8 mouse cellular contexts compared by ENCODE assay signal in the genomic region with DNA sequence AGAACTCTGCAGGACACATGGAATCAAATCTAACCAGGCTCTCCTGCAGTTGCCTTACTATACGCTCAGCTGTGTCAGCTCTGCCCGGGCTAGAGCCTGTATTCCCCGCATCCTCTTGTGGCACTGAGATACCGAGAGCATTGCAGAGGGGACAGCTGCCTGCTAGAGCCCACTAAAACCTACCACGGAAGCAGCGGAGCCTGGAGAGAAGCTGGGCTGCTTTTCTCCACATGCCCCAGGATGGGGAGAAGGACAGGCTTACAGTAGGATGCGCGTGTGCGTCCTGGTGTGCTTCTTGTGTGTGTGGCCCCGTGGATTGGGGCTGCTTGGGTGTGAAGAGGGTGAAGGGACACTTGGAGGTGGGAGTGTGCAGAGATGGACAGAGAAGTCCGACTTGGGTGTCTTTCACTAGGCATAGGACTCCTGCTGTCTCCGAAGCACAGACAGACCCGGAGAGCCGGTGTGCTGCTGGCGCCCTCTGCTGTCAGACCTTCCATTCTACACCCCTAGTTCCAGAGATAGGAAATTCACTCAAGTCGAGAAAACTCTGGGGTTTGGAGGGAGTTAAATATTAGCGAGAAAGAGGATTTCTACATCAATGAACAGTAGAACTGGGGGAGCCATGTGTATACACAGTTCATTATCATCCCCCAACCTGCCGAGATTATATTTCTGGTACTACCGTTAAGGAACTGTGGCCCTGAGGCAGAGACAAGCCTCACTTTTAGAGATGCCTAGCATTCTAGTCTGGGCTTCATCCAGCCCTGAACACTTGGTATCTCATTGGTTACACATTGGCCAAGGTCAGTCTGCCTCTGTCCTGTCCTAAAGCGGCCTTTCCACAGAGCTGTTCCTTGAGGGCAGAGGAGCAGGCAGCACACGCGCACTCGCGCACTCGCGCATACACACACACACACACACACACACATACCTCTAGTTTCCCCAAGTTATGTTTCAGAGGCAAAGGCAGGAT. TPM values are rescaled to one million over a fixed set of nuclear protein-coding genes. Genes with fewer than 3 reads are reported as not detected.
DNase-seq lines count a peak whose midpoint lies in the region; ATAC-seq lines count a peak whose summit lies in the region.

No protein-coding gene starts in this region.

- intact Hi-C loops in left cerebral cortex, postnatal 25 days (cut with DNase I) = loop anchor here (5.0 to 10.0 kb wide), 5 partner anchors 63 to 276 kb away; a partner anchor contains a TSS

- no peaks in the 10 kb centered on the region for H3K27me3 ChIP-seq in intestine, embryonic 15.5 days (replicated peaks)
- H3K27me3 ChIP-seq in midbrain, embryonic 10.5 days (ENCODE audit: low read depth, poor library complexity, severe bottlenecking) = peaks cover 23% of the 10 kb centered on the region

- no peaks in the 10 kb centered on the region for H3K36me3 ChIP-seq in intestine, embryonic 15.5 days
- H3K36me3 ChIP-seq in midbrain, embryonic 10.5 days = no peaks in the 10 kb centered on the region

- H3K27ac ChIP-seq in intestine, embryonic 15.5 days = no peak overlapping the region
- H3K27ac ChIP-seq in midbrain, embryonic 10.5 days (replicated peaks) = no peak overlapping the region

- no peak overlapping the region for H3K4me3 ChIP-seq in intestine, embryonic 15.5 days (replicated peaks)
- H3K4me3 ChIP-seq in midbrain, embryonic 10.5 days = peak overlapping the region; percentile 30

- no peaks in the 10 kb centered on the region for H3K9me3 ChIP-seq in intestine, embryonic 15.5 days
- H3K9me3 ChIP-seq in midbrain, embryonic 10.5 days (replicated peaks) = no peaks in the 10 kb centered on the region

- DNase-seq in adipocyte (ENCODE audit: low spot score) = peak; percentile 81
- DNase-seq in embryo, embryonic 10 days (ENCODE audit: low spot score) = peak; percentile 86
- peak; percentile 54 for DNase-seq in gastrocnemius, postnatal 25 days
- DNase-seq in left cerebral cortex, postnatal 25 days (ENCODE audit: low spot score in 2 of 2) = peak; percentile 76 to 89
- peak; percentile 82 for DNase-seq in midbrain, embryonic 10.5 days (ENCODE audit: low spot score)
- DNase-seq in right cerebral cortex, postnatal 36 days (ENCODE audit: low spot score in 2 of 2) = peak; percentile 49 to 62
- peak; percentile 66 to 80 for DNase-seq in urinary bladder, postnatal 4 days (ENCODE audit: low spot score in 2 of 2)

- peak; percentile 86 for ATAC-seq in intestine, embryonic 15.5 days

- WGBS in intestine, embryonic 15.5 days = 27% methylated on average over 26 of the region's 26 CpGs
- WGBS in midbrain, embryonic 10.5 days = 41% methylated on average over 26 of the region's 26 CpGs

- H3K4me1 ChIP-seq in intestine, embryonic 15.5 days (replicated peaks) = 0 out of 2 replicates have a peak, but pooled peaks cover 4% of the 10 kb centered on the region
- H3K4me1 ChIP-seq in midbrain, embryonic 10.5 days = peaks cover 4% of the 10 kb centered on the region

- peak overlapping the region; percentile 16; the same call in 1 of the 2 replicates for H3K9ac ChIP-seq in intestine, embryonic 15.5 days

- H3K4me2 ChIP-seq in intestine, embryonic 15.5 days (replicated peaks) = peak overlapping the region; percentile 50

RNA-seq across cellular contexts. Expression of a gene that starts 0.5 kb away (rescaled TPM):
- not detected for total RNA-seq in gastrocnemius, postnatal 25 days (2021)
- not detected in 2 replicates for polyA plus RNA-seq in intestine, embryonic 15.5 days (2015; fragmentation: Nextera tagmentation; extraction: Ambion mirVana)
- not detected for total RNA-seq in left cerebral cortex, postnatal 25 days (2021)
- polyA plus RNA-seq in midbrain, embryonic 10.5 days (2016; fragmentation: Nextera tagmentation; extraction: Ambion mirVana) = 0.09 TPM in 1 of 2 replicates, not detected in the other

RNA-seq across cellular contexts. Expression of a gene that starts 27.2 kb away (rescaled TPM):
- 10 to 100 TPM; 56.0 to 61.4 TPM for total RNA-seq in gastrocnemius, postnatal 25 days (2021)
- polyA plus RNA-seq in intestine, embryonic 15.5 days (2015; fragmentation: Nextera tagmentation; extraction: Ambion mirVana) = 27.7 and 28.4 TPM in 2 replicates
- 100 to 1,000 TPM; 137 to 142 TPM for total RNA-seq in left cerebral cortex, postnatal 25 days (2021)
- 47.4 and 56.9 TPM in 2 replicates for polyA plus RNA-seq in midbrain, embryonic 10.5 days (2016; fragmentation: Nextera tagmentation; extraction: Ambion mirVana)
